Mouse (Mus musculus) cerebellum, postnatal 25 days (tissue): ENCODE measurements around the gene Gipc2.

ENCODE experiments used
- DNase-seq, 2 experiments: peaks; one replicate each; pipeline ENCODE4 v3.0.0; 2021; ENCODE audit warnings: mixed read lengths in 2 of 2

Gipc2 gene

GRCm38 (mm10) chr3:152064166-152064565, 101.9 kb downstream of the Gipc2 start:
- DNase-seq: no peak

GRCm38 (mm10) chr3:152062806-152063205, 103.2 kb downstream of the Gipc2 start:
- DNase-seq: no peak

GRCm38 (mm10) chr3:152061145-152061544, 104.9 kb downstream of the Gipc2 start:
- no peak for DNase-seq

- DNase-seq: no peak
Observed at GRCm38 (mm10) chr3:152058235-152058634, 107.8 kb downstream of the Gipc2 start.

- no peak for DNase-seq
Observed at GRCm38 (mm10) chr3:152054260-152054659, 111.8 kb downstream of the Gipc2 start.

- no peak for DNase-seq
Observed at GRCm38 (mm10) chr3:152051959-152052358, 114.1 kb downstream of the Gipc2 start.

GRCm38 (mm10) chr3:152047914-152048313, 118.1 kb downstream of the Gipc2 start:
- DNase-seq: no peak

GRCm38 (mm10) chr3:152046895-152047294, 119.1 kb downstream of the Gipc2 start:
- DNase-seq: no peak
